12 mouse cellular contexts compared by ENCODE assay signal in the genomic region with DNA sequence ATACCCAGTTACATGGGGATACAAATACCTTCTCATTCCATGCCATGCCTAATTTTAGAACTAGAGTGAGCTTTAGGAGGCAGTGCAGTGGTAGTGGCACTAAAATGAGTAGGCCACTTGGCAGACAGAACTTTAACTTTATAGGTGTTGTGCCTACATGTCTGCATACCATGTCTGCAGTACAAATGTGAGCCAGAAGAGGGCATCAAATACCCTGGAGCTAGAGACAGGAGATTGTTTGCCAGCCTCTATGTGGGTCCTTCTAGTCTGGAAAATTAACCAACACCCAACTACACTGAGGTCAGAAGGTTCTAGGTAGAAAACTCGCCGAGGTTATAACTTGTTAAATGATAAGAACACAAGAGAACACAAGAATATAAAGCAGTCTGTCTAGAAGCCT. TPM values are rescaled to one million over a fixed set of nuclear protein-coding genes. Genes with fewer than 3 reads are reported as not detected.
DNase-seq lines count a peak whose midpoint lies in the region; ATAC-seq and TF ChIP-seq lines count a peak whose summit lies in the region.
"Had no signal": no experiment of that assay in that cellular context is flagged by ENCODE, and none has a peak within 500 bp of the region (broad histone marks: within the 10 kb centered on the region; RNA-seq: fewer than 3 reads in every experiment).

No protein-coding gene starts in this region.

- TF ChIP-seq CTCF in intestine, postnatal 0 days (IDR thresholded peaks at IDR 0.05; ENCODE audit: low read depth), result peak; percentile 61

- 39% methylated on average over 2 of the region's 2 CpGs for WGBS in intestine, postnatal 0 days
- WGBS in intestine, embryonic 16.5 days, result 72% methylated on average over 2 of the region's 2 CpGs

- no peak overlapping the region for H3K4me3 ChIP-seq in intestine, postnatal 0 days (ENCODE audit: low read depth, low read length)
- H3K4me3 ChIP-seq in intestine, embryonic 16.5 days (ENCODE audit: low read length), result no peak overlapping the region
- H3K4me3 ChIP-seq: neural tube, embryonic 15.5 days had no signal

- no peak overlapping the region for H3K27ac ChIP-seq in intestine, postnatal 0 days (ENCODE audit: low read depth, low read length)
- H3K27ac ChIP-seq in intestine, embryonic 16.5 days (ENCODE audit: low read length), result no peak overlapping the region
- H3K27ac ChIP-seq: neural tube, embryonic 15.5 days had no signal

- no peaks in the 10 kb centered on the region for H3K9me3 ChIP-seq in intestine, postnatal 0 days (ENCODE audit: control insufficient read depth)
- no peaks in the 10 kb centered on the region for H3K9me3 ChIP-seq in intestine, embryonic 16.5 days (ENCODE audit: control insufficient read depth, low read length)
- H3K9me3 ChIP-seq: neural tube, embryonic 15.5 days had no signal

- no peaks in the 10 kb centered on the region for H3K27me3 ChIP-seq in intestine, postnatal 0 days (replicated peaks; ENCODE audit: control insufficient read depth, insufficient read depth, low read length)
- H3K27me3 ChIP-seq in intestine, embryonic 16.5 days (replicated peaks; ENCODE audit: control insufficient read depth, insufficient read depth, low read length), result no peaks in the 10 kb centered on the region
- H3K27me3 ChIP-seq: neural tube, embryonic 15.5 days had no signal

- intact Hi-C loops in heart, postnatal 36 days (cut with DNase I), result loop anchor here (2.0 kb wide), 1 partner anchor 300 kb away; no protein-coding TSS in a partner anchor

- H3K4me1 ChIP-seq in intestine, postnatal 0 days (replicated peaks; ENCODE audit: control insufficient read depth, insufficient read depth, low read length), result no peaks in the 10 kb centered on the region
- H3K4me1 ChIP-seq in intestine, embryonic 16.5 days (ENCODE audit: control insufficient read depth, insufficient read depth, low read length), result no peaks in the 10 kb centered on the region

- no peak for ATAC-seq in intestine, postnatal 0 days
- ATAC-seq in intestine, embryonic 16.5 days, result no peak

- DNase-seq in B cell, adult 2 months, result peak; percentile 46 to 54
- peak; percentile 76 for DNase-seq in ES-CJ7 (ENCODE audit: low read depth, low spot score)
- DNase-seq in lung, postnatal 10 days, result peak; percentile 21
- no peak for DNase-seq in right cerebral cortex, postnatal 4 days
- DNase-seq in gastrocnemius, postnatal 10 days, result no peak
- DNase-seq in heart, postnatal 36 days, result no peak
- DNase-seq: adrenal gland, postnatal 25 days had no signal

- H3K9ac ChIP-seq in intestine, postnatal 0 days (ENCODE audit: low read depth, low read length), result no peak overlapping the region
- no peak overlapping the region for H3K9ac ChIP-seq in intestine, embryonic 16.5 days (ENCODE audit: low read depth, low read length)
- H3K9ac ChIP-seq: neural tube, embryonic 15.5 days had no signal

- H3K36me3 ChIP-seq in intestine, postnatal 0 days (ENCODE audit: control insufficient read depth, insufficient read depth), result no peaks in the 10 kb centered on the region
- no peaks in the 10 kb centered on the region for H3K36me3 ChIP-seq in intestine, embryonic 16.5 days (ENCODE audit: control insufficient read depth, insufficient read depth, low read length)
- H3K36me3 ChIP-seq: neural tube, embryonic 15.5 days had no signal

- no peak overlapping the region for H3K4me2 ChIP-seq in intestine, postnatal 0 days (replicated peaks; ENCODE audit: low read depth)
- H3K4me2 ChIP-seq in intestine, embryonic 16.5 days (ENCODE audit: low read depth, low read length), result no peak overlapping the region
- H3K4me2 ChIP-seq: heart, embryonic 11.5 days; neural tube, embryonic 15.5 days had no signal

RNA-seq across cellular contexts. Expression of a gene that starts 9.0 kb away (rescaled TPM):
- not detected in 2 replicates for polyA plus RNA-seq in intestine, postnatal 0 days (2015; fragmentation: Nextera tagmentation; extraction: Ambion mirVana)
- not detected in 2 replicates for polyA plus RNA-seq in intestine, embryonic 16.5 days (2015; fragmentation: Nextera tagmentation; extraction: Ambion mirVana)
- not detected for total RNA-seq in gastrocnemius, postnatal 10 days (2021)
- not detected for total RNA-seq in heart, postnatal 36 days (2021)
- total RNA-seq: adrenal gland, postnatal 25 days had no signal
- polyA plus RNA-seq: embryonic facial prominence, embryonic 14.5 days; heart, embryonic 11.5 days; neural tube, embryonic 15.5 days had no signal

RNA-seq across cellular contexts. Expression of a gene that starts 9.1 kb away (rescaled TPM):
- polyA plus RNA-seq in intestine, postnatal 0 days (2015; fragmentation: Nextera tagmentation; extraction: Ambion mirVana), result 35.4 and 36.7 TPM in 2 replicates
- 56.4 and 60.6 TPM in 2 replicates for polyA plus RNA-seq in intestine, embryonic 16.5 days (2015; fragmentation: Nextera tagmentation; extraction: Ambion mirVana)
- total RNA-seq in gastrocnemius, postnatal 10 days (2021), result 10 to 100 TPM; 14.0 to 20.2 TPM
- 10 to 100 TPM; 14.3 to 15.7 TPM for total RNA-seq in heart, postnatal 36 days (2021)

RNA-seq across cellular contexts. Expression of a gene that starts 13.2 kb away (rescaled TPM):
- 30.5 and 31.0 TPM in 2 replicates for polyA plus RNA-seq in intestine, postnatal 0 days (2015; fragmentation: Nextera tagmentation; extraction: Ambion mirVana)
- polyA plus RNA-seq in intestine, embryonic 16.5 days (2015; fragmentation: Nextera tagmentation; extraction: Ambion mirVana), result 52.6 and 60.4 TPM in 2 replicates
- total RNA-seq in gastrocnemius, postnatal 10 days (2021), result 10 to 100 TPM; 16.3 to 20.2 TPM
- total RNA-seq in heart, postnatal 36 days (2021), result 10 to 100 TPM; 13.8 to 15.2 TPM

RNA-seq across cellular contexts. Expression of a gene that starts 53.6 kb away (rescaled TPM):
- not detected in 2 replicates for polyA plus RNA-seq in intestine, postnatal 0 days (2015; fragmentation: Nextera tagmentation; extraction: Ambion mirVana)
- not detected in 2 replicates for polyA plus RNA-seq in intestine, embryonic 16.5 days (2015; fragmentation: Nextera tagmentation; extraction: Ambion mirVana)
- total RNA-seq in gastrocnemius, postnatal 10 days (2021), result not detected
- total RNA-seq in heart, postnatal 36 days (2021), result not detected
- total RNA-seq: adrenal gland, postnatal 25 days had no signal
- polyA plus RNA-seq: embryonic facial prominence, embryonic 14.5 days; heart, embryonic 11.5 days; neural tube, embryonic 15.5 days had no signal

Comparison
In these comparisons a context has a peak if more than half of its experiments do, and no peak if none do; other contexts are left out.
1. DNase-seq: peak in B cell, adult 2 months (2 of 2), ES-CJ7 (single experiment) and lung, postnatal 10 days (single experiment); none in right cerebral cortex, postnatal 4 days (single experiment), gastrocnemius, postnatal 10 days (single experiment) and heart, postnatal 36 days (0 of 2).